Mouse (Mus musculus) stomach, postnatal 0 days (tissue): ENCODE data around the gene Lrmda.

Experiments used
- CTCF ChIP-seq: IDR thresholded peaks from 2 replicates; pipeline ENCODE4 v1.5.1; 2016; ENCODE audit warnings: antibody characterized with exemption, low read depth, mild to moderate bottlenecking, moderate library complexity
- EP300 ChIP-seq: optimal IDR thresholded peaks from 2 replicates; pipeline ENCODE3; 2016; ENCODE audit warnings: antibody characterized with exemption

- TF ChIP-seq CTCF (no peak), EP300 (no peak)
Measured at GRCm38 (mm10) chr14:22757493-22757892, 738.0 kb downstream of the Lrmda start.
